Mouse (Mus musculus): ENCODE results near the gene Tspan10. TPM values are rescaled to one million over a fixed set of nuclear protein-coding genes. Genes with fewer than 3 reads are reported as not detected.

The Tspan10 gene
- total and polyA plus RNA-seq, 2 experiments from 2014 or later, result 0.11 TPM; not detected in 1

- Histone ChIP-seq H3K9ac (replicated peaks; ENCODE audit: low read length, poor library complexity, severe bottlenecking) (no peak overlapping the region), H3K4me1 (ENCODE audit: insufficient read depth, low read length) (no peaks in the 10 kb centered on the region), H3K4me2 (ENCODE audit: low read depth, low read length, poor library complexity, severe bottlenecking) (no peak overlapping the region), H3K27ac (ENCODE audit: low read depth, low read length) (no peak overlapping the region), H3K36me3 (ENCODE audit: insufficient read depth, low read length) (peaks cover 53% of the 10 kb centered on the region), H3K27me3 (ENCODE audit: insufficient read depth, low read length) (no peaks in the 10 kb centered on the region), H3K9me3 (ENCODE audit: low read length) (no peaks in the 10 kb centered on the region), H3K4me3 (ENCODE audit: low read depth, low read length) (no peak overlapping the region)
- 88% methylated on average over 3 of the region's 3 CpGs for WGBS
- ATAC-seq (ENCODE audit: low FRiP score) (no peak), DNase-seq (ENCODE audit: low spot score) (no peak)
- no peak for TF ChIP-seq CTCF (IDR thresholded peaks at IDR 0.05)
Observed at GRCm38 (mm10) chr11:120426727-120427126, 15.7 kb upstream of the Tspan10 start.

GRCm38 (mm10) chr11:120437152-120437856 is 5.1 kb upstream of the Tspan10 start, which contains the start of gene Nploc4:
TSS of gene Nploc4 (minus strand) at chr11:120437708.
- peak within 1 kb of the TSS; percentile 68 for H3K27ac ChIP-seq (ENCODE audit: low read depth, low read length)
- peak; percentile 82 for ATAC-seq (ENCODE audit: low FRiP score)
- WGBS, result 0% methylated on average over 49 of the region's 77 CpGs
- no peak; the same call in 1 of the 2 replicates for TF ChIP-seq CTCF (IDR thresholded peaks at IDR 0.05)
- H3K4me3 ChIP-seq (ENCODE audit: low read depth, low read length), result peak within 1 kb of the TSS; percentile 80
- DNase-seq (ENCODE audit: low spot score), result peak; percentile 90
- H3K9me3 ChIP-seq (ENCODE audit: low read length), result no peaks in the 10 kb centered on the region
- H3K4me1 ChIP-seq (ENCODE audit: insufficient read depth, low read length), result peaks cover 11% of the 10 kb centered on the region
- peak within 1 kb of the TSS; percentile 79 for H3K9ac ChIP-seq (replicated peaks; ENCODE audit: low read length, poor library complexity, severe bottlenecking)
- peaks cover 21% of the 10 kb centered on the region for H3K36me3 ChIP-seq (ENCODE audit: insufficient read depth, low read length)
- H3K27me3 ChIP-seq (ENCODE audit: insufficient read depth, low read length), result no peaks in the 10 kb centered on the region
- peak within 1 kb of the TSS; percentile 79 for H3K4me2 ChIP-seq (ENCODE audit: low read depth, low read length, poor library complexity, severe bottlenecking)

GRCm38 (mm10) chr11:120437857-120438385 is 4.5 kb upstream of the Tspan10 start:
- H3K4me3 ChIP-seq (ENCODE audit: low read depth, low read length), result peak overlapping the region; percentile 80
- TF ChIP-seq CTCF (IDR thresholded peaks at IDR 0.05), result no peak
- H3K4me2 ChIP-seq (ENCODE audit: low read depth, low read length, poor library complexity, severe bottlenecking), result peak overlapping the region; percentile 79
- no peak for ATAC-seq (ENCODE audit: low FRiP score)
- DNase-seq (ENCODE audit: low spot score), result peak; percentile 14
- no peaks in the 10 kb centered on the region for H3K27me3 ChIP-seq (ENCODE audit: insufficient read depth, low read length)
- no peaks in the 10 kb centered on the region for H3K9me3 ChIP-seq (ENCODE audit: low read length)
- no peak overlapping the region for H3K27ac ChIP-seq (ENCODE audit: low read depth, low read length)
- no peak overlapping the region for H3K9ac ChIP-seq (replicated peaks; ENCODE audit: low read length, poor library complexity, severe bottlenecking)
- H3K4me1 ChIP-seq (ENCODE audit: insufficient read depth, low read length), result peaks cover 11% of the 10 kb centered on the region
- peaks cover 15% of the 10 kb centered on the region for H3K36me3 ChIP-seq (ENCODE audit: insufficient read depth, low read length)
- WGBS, result 29% methylated on average over 12 of the region's 12 CpGs

- Histone ChIP-seq H3K27ac (ENCODE audit: low read depth, low read length) (no peak overlapping the region), H3K9me3 (ENCODE audit: low read length) (no peaks in the 10 kb centered on the region), H3K27me3 (ENCODE audit: insufficient read depth, low read length) (no peaks in the 10 kb centered on the region), H3K4me3 (ENCODE audit: low read depth, low read length) (no peak overlapping the region), H3K4me1 (ENCODE audit: insufficient read depth, low read length) (no peaks in the 10 kb centered on the region), H3K4me2 (ENCODE audit: low read depth, low read length, poor library complexity, severe bottlenecking) (no peak overlapping the region), H3K9ac (replicated peaks; ENCODE audit: low read length, poor library complexity, severe bottlenecking) (no peak overlapping the region), H3K36me3 (ENCODE audit: insufficient read depth, low read length) (no peaks in the 10 kb centered on the region)
- no peak for ATAC-seq (ENCODE audit: low FRiP score)
- no peak for TF ChIP-seq CTCF (IDR thresholded peaks at IDR 0.05)
- no peak for DNase-seq (ENCODE audit: low spot score)
- WGBS, result 73% methylated on average over 3 of the region's 3 CpGs
Observed at GRCm38 (mm10) chr11:120442765-120443280, 379 bp downstream of the Tspan10 start.

- no peaks in the 10 kb centered on the region for H3K27me3 ChIP-seq (ENCODE audit: insufficient read depth, low read length)
- no peak for TF ChIP-seq CTCF (IDR thresholded peaks at IDR 0.05)
- no peak overlapping the region for H3K27ac ChIP-seq (ENCODE audit: low read depth, low read length)
- H3K4me1 ChIP-seq (ENCODE audit: insufficient read depth, low read length), result no peaks in the 10 kb centered on the region
- no peaks in the 10 kb centered on the region for H3K9me3 ChIP-seq (ENCODE audit: low read length)
- DNase-seq (ENCODE audit: low spot score) (no peak), ATAC-seq (ENCODE audit: low FRiP score) (no peak)
- no peaks in the 10 kb centered on the region for H3K36me3 ChIP-seq (ENCODE audit: insufficient read depth, low read length)
- whole genome bisulfite sequencing, result 74% methylated on average over 6 of the region's 6 CpGs
- no peak overlapping the region; the same call in 1 of the 2 replicates for H3K9ac ChIP-seq (replicated peaks; ENCODE audit: low read length, poor library complexity, severe bottlenecking)
- H3K4me2 ChIP-seq (ENCODE audit: low read depth, low read length, poor library complexity, severe bottlenecking), result no peak overlapping the region
- H3K4me3 ChIP-seq (ENCODE audit: low read depth, low read length), result no peak overlapping the region
Observed at GRCm38 (mm10) chr11:120444106-120444505, 1.7 kb downstream of the Tspan10 start.

GRCm38 (mm10) chr11:120445475-120445874 is 3.0 kb downstream of the Tspan10 start:
- no peaks in the 10 kb centered on the region for H3K4me1 ChIP-seq (ENCODE audit: insufficient read depth, low read length)
- no peak for ATAC-seq (ENCODE audit: low FRiP score)
- H3K9ac ChIP-seq (replicated peaks; ENCODE audit: low read length, poor library complexity, severe bottlenecking), result no peak overlapping the region
- no peak overlapping the region for H3K4me2 ChIP-seq (ENCODE audit: low read depth, low read length, poor library complexity, severe bottlenecking)
- no peak overlapping the region for H3K4me3 ChIP-seq (ENCODE audit: low read depth, low read length)
- WGBS, result 77% methylated on average over 3 of the region's 3 CpGs
- H3K27ac ChIP-seq (ENCODE audit: low read depth, low read length), result no peak overlapping the region
- DNase-seq (ENCODE audit: low spot score), result no peak
- no peaks in the 10 kb centered on the region for H3K27me3 ChIP-seq (ENCODE audit: insufficient read depth, low read length)
- H3K36me3 ChIP-seq (ENCODE audit: insufficient read depth, low read length), result no peaks in the 10 kb centered on the region
- H3K9me3 ChIP-seq (ENCODE audit: low read length), result no peaks in the 10 kb centered on the region
- no peak for TF ChIP-seq CTCF (IDR thresholded peaks at IDR 0.05)

All from midbrain, postnatal 0 days (tissue).